Mouse (Mus musculus) midbrain, embryonic 16.5 days (tissue): ENCODE data around the gene Gm10337. TPM values are rescaled to one million over a fixed set of nuclear protein-coding genes. Genes with fewer than 3 reads are reported as not detected.

Experiments
- ATAC-seq: fragments of 200-750 bp; cut with Nextera tagmentation; 2 replicates; pipeline ENCODE4 v1.8.0; 2017; ENCODE audit warnings: moderate TSS enrichment
- H3K27ac ChIP-seq: fragments of 300-500 bp; sonication (generic); 2 replicates; pipeline ENCODE4 v1.5.1; 2014; ENCODE audit warnings: mild to moderate bottlenecking, low read length, mixed read lengths
- H3K27me3 ChIP-seq: fragments of 300-500 bp; sonication (generic); 2 replicates; pipeline ENCODE4 v1.6.1; 2014; ENCODE audit warnings: low read depth, low read length, mixed read lengths; ENCODE audit not compliant: control insufficient read depth, insufficient read depth
- H3K36me3 ChIP-seq: fragments of 300-500 bp; sonication (generic); 2 replicates; pipeline ENCODE4 v1.6.1; 2014; ENCODE audit warnings: mild to moderate bottlenecking, low read length, moderate library complexity, mixed read lengths; ENCODE audit not compliant: control insufficient read depth, insufficient read depth
- H3K4me1 ChIP-seq: fragments of 300-500 bp; sonication (generic); 2 replicates; pipeline ENCODE4 v1.6.1; 2014; ENCODE audit warnings: mild to moderate bottlenecking, low read length, mixed read lengths; ENCODE audit not compliant: control insufficient read depth, insufficient read depth
- H3K4me2 ChIP-seq: fragments of 300-500 bp; sonication (generic); 2 replicates; pipeline ENCODE4 v1.6.1; 2014; ENCODE audit warnings: mild to moderate bottlenecking, low read length, mixed read lengths
- H3K4me3 ChIP-seq: fragments of 300-500 bp; sonication (generic); 2 replicates; pipeline ENCODE4 v1.5.1; 2014; ENCODE audit warnings: low read depth, mild to moderate bottlenecking, low read length, moderate library complexity, mixed read lengths
- H3K9ac ChIP-seq: fragments of 300-500 bp; sonication (generic); 2 replicates; pipeline ENCODE4 v1.6.1; 2014; ENCODE audit warnings: low read depth, low read length, mixed read lengths
- H3K9me3 ChIP-seq: fragments of 300-500 bp; sonication (generic); replicated peaks from 2 replicates; pipeline ENCODE4 v1.6.1; 2014; ENCODE audit warnings: mild to moderate bottlenecking, low read length, mixed read lengths; ENCODE audit not compliant: control insufficient read depth, poor library complexity, severe bottlenecking
- whole genome bisulfite sequencing: fragments of 180-500 bp; shearing (Covaris S2); extraction: QIAGEN DNeasy Blood & Tissue Kit; methylation state at CpG from one replicate; pipeline ENCODE4 v1.1.7; 2014; 5-methylcytosine and 5-hydroxymethylcytosine counted together
- polyA plus RNA-seq: library from polyadenylated mRNA; unstranded; fragments of >200 nt; fragmentation: Nextera tagmentation; extraction: Ambion mirVana; gene quantifications from 2 replicates; pipeline ENCODE4 v1.2.1, GENCODE M21; 2015

The Gm10337 gene
- polyA plus RNA-seq, 1 experiment from 2014 or later, result not detected

DNA sequence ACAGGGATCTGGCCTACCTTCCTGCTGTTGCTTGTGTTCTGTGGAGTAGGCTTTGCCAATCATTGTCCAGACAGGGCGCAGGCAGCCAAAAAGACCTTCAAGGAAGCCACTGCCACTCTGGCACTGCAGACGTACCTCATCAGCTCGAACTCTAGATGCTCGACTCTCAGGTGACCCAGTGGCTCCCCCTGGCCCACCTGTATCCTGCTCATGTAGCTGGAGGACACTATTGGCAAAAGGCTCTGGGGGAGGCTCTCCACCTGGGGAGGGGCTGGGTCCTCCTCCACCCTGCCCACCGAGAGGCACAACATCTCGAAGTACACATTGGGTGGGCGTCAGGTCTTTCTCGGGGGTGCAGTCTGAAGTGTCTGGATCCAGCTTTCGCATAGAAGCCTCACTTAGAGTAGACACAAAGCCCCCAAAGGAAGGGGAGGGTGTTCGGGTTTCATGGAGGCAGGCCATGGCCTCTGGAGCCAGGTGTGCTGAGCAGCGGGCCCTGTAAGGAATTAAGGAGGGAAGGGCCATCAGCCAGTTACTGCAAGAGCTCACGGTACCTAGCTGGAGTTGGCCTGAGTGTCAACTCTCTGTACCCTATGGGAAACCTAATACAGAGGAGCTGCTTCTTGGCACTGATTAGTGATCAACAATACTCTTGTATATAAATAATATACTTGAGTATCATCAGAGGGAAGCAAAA, 1.7 kb downstream of the Gm10337 start:
- 76% methylated on average over 12 of the region's 12 CpGs for WGBS
- Histone ChIP-seq H3K4me2 (no peak overlapping the region), H3K9me3 (no peaks in the 10 kb centered on the region), H3K27me3 (no peaks in the 10 kb centered on the region), H3K9ac (no peak overlapping the region), H3K27ac (no peak overlapping the region), H3K4me1 (peaks cover 14% of the 10 kb centered on the region), H3K4me3 (no peak overlapping the region), H3K36me3 (peaks cover 45% of the 10 kb centered on the region)
- no peak for ATAC-seq

DNA sequence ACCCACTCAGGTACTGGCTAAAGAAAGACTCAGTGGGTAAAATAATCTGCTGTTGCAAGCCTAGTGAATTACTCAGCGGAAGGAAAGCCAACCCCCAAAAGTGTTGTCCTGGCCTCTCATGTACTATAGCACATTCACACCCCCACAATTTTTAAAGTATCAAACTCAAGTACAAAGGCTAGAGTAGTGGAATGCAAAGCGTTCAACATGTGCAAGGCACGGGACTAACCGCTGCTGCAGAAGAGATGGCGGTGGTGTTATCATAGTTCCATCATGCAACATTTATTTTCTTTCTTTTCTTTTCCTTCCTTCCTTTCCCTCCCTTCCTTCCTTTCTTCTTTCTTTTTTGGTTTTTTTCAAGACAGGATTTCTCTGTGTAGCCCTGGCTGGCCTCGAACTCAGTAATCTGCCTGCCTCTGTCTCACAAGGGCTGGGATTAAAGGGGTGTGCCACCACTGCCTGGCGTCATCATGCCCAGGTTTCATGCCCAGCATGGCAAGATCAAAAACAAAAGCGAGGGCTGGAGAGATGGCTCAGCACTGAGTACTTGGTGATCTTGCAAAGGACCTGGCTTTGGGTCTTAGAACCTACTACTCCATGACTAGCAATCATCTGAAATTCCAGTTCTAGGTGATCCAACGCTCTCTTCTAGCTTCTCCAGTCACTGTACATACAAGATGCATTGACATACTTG, 2.4 kb downstream of the Gm10337 start:
- Histone ChIP-seq H3K27ac (no peak overlapping the region), H3K9me3 (no peaks in the 10 kb centered on the region), H3K4me3 (no peak overlapping the region), H3K4me1 (peaks cover 17% of the 10 kb centered on the region), H3K36me3 (peaks cover 39% of the 10 kb centered on the region), H3K27me3 (no peaks in the 10 kb centered on the region), H3K4me2 (no peak overlapping the region), H3K9ac (no peak overlapping the region)
- WGBS, result 91% methylated on average over 9 of the region's 9 CpGs
- no peak for ATAC-seq

DNA sequence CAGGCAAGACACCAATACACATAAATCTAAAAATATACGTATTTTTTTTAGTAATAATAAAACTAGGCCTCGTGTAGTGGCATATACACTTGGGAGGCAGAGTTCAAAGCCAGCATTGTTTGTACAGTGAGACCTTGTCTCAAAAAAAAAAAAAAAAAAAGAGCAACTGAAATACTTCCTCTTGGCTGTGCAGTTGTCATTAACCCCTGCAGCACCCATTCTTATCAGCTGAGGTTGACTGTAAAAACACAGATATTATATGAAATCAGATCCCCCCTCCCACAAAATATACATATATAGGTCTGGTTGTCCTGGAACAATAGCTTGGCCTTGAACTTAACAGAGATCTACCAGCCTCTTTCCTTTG, 2.9 kb downstream of the Gm10337 start:
- Histone ChIP-seq H3K4me3 (no peak overlapping the region), H3K36me3 (peaks cover 34% of the 10 kb centered on the region), H3K27me3 (no peaks in the 10 kb centered on the region), H3K4me1 (peaks cover 22% of the 10 kb centered on the region), H3K27ac (no peak overlapping the region), H3K9ac (no peak overlapping the region), H3K4me2 (no peak overlapping the region), H3K9me3 (no peaks in the 10 kb centered on the region)
- ATAC-seq, result no peak
- 73% methylated on average over 2 of the region's 2 CpGs for WGBS

DNA sequence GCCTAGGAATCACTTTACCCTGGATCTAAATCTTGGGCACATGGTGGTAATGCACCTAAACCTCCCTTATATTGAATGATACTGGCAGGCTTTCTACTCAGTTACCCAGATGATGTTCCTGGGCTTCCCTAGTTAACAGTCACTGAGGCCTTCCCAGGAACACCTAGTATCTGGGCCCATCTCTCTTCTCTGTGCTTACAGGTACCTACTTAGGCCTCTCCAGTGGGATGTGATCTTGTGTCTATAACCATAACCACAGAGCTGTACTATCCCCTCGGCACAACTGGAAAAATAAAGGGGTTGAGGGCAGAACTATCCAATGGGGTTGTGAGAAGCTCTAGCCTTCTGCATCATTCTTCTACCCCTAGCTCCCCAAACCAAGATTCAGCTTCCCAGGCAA, 3.3 kb downstream of the Gm10337 start:
- Histone ChIP-seq H3K27ac (no peak overlapping the region), H3K36me3 (peaks cover 31% of the 10 kb centered on the region), H3K4me2 (no peak overlapping the region), H3K4me1 (peaks cover 26% of the 10 kb centered on the region), H3K9me3 (no peaks in the 10 kb centered on the region), H3K27me3 (no peaks in the 10 kb centered on the region), H3K9ac (no peak overlapping the region), H3K4me3 (no peak overlapping the region)
- WGBS, result 95% methylated on average over 1 of the region's 1 CpGs
- no peak for ATAC-seq

DNA sequence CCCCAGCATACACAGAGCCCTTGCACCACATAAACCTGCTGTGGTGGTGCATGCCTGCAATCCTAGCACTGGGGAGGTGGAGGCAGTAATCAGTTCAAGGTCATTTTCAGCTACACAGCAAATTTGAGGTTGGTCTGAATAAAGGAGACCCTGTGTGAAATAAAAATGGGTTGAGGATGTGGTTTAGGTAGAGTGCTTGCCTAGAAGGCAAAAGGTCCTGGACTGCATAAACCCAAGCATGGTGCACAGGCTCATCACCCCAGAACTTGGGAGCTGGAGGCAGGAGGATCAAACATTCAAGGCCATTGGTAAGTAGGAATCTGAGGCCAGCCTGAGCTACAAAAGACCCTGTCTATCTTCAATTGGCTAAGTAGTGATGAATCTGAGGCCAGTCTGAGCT, 4.0 kb downstream of the Gm10337 start:
- Histone ChIP-seq H3K27ac (no peak overlapping the region), H3K4me2 (no peak overlapping the region), H3K27me3 (no peaks in the 10 kb centered on the region), H3K9ac (no peak overlapping the region), H3K36me3 (peaks cover 24% of the 10 kb centered on the region), H3K4me3 (no peak overlapping the region), H3K9me3 (no peaks in the 10 kb centered on the region), H3K4me1 (peaks cover 33% of the 10 kb centered on the region)
- no peak for ATAC-seq

DNA sequence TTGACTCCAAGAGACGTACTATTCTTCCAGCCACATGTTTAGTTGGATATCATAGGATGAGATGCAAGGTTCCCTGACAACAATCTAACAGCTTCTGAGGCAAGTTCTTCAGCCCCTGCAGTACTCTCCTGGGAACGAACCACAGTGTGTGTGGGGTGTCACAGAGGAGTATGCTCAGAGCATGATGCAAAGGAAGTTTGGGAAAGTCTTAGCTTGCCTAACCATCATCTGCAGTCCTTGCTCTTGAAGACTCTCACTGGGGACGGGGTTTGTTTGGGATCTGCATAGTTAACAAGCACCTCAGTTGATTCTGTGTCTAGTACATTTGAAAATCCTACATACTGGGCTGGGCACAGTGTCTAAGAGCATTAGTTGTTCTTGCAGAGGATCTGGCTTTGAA, 4.8 kb downstream of the Gm10337 start:
- H3K27ac ChIP-seq, result no peak overlapping the region
- no peaks in the 10 kb centered on the region for H3K27me3 ChIP-seq
- no peak overlapping the region for H3K4me3 ChIP-seq
- ATAC-seq, result no peak
- H3K9me3 ChIP-seq, result no peaks in the 10 kb centered on the region
- H3K9ac ChIP-seq, result no peak overlapping the region
- H3K4me1 ChIP-seq, result peaks cover 38% of the 10 kb centered on the region
- 85% methylated on average over 3 of the region's 3 CpGs for whole genome bisulfite sequencing
- H3K4me2 ChIP-seq, result no peak overlapping the region
- H3K36me3 ChIP-seq, result peaks cover 24% of the 10 kb centered on the region

DNA sequence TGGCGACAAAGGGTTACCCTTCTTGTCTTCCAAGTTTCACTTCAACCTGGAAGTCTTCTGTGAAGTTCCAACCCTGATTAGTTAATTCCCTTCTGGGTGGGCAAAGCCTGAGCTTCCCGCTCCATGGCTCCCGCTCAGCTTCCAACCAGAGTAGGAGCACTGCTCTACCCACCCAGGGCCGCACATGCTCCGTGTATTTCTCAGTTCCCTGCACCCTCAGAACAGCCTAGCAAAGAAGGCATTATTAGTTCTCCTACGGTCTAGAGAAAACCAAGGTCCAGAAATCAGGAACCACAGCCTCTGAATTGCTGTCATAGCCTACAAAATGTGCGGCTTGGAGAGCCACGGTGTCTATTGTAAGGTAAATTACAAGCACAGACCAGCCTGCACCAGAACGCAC, 6.6 kb downstream of the Gm10337 start:
- Histone ChIP-seq H3K4me1 (peaks cover 51% of the 10 kb centered on the region), H3K4me2 (peak overlapping the region; percentile 81), H3K27ac (peak overlapping the region; percentile 94), H3K9me3 (no peaks in the 10 kb centered on the region), H3K27me3 (no peaks in the 10 kb centered on the region), H3K36me3 (peaks cover 11% of the 10 kb centered on the region; the same call in 1 of the 2 replicates), H3K9ac (peak overlapping the region; percentile 87), H3K4me3 (peak overlapping the region; percentile 70)
- 6% methylated on average over 9 of the region's 9 CpGs for WGBS
- ATAC-seq, result peak; percentile 82

DNA sequence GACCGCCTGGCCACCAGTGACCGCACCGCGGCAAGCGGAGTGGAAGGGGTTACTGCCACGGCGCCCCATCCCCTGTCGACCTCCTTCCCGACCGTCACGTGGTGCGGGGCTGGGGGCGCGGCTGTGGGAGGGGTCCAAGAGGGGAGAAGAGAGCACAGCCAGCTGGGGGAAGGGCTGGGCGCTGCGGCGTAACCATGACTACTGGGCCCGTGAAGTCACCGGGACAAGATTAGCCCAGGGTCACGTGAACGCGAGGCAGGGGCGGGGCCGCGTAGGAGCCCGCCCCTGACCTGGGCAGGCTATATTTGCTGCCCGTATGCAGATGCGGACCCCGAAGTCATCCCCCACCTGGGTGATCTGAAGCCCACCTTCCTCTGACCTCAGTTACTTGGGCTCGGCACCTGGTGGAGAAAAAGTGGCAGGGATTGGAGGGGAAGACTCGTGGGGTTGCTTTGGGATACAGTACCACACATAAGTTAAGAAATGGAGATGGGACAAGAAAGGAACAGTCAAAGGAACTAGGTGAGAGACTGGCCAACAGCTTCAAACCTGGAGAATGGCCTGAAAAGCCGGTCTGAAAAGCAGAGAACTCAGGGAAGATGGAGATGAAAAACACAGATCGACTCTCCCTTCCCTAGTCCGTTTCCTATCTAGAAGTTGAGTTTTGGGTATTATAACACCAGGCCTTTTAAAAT, 7.2 kb downstream of the Gm10337 start:
- Histone ChIP-seq H3K36me3 (peaks cover 6% of the 10 kb centered on the region; the same call in 1 of the 2 replicates), H3K9me3 (no peaks in the 10 kb centered on the region), H3K4me2 (peak overlapping the region; percentile 81), H3K27me3 (no peaks in the 10 kb centered on the region), H3K9ac (peak overlapping the region; percentile 87), H3K4me3 (peak overlapping the region; percentile 70), H3K27ac (peak overlapping the region; percentile 94), H3K4me1 (peaks cover 57% of the 10 kb centered on the region)
- peak; percentile 94 for ATAC-seq
- WGBS, result 2% methylated on average over 34 of the region's 34 CpGs
